Mouse (Mus musculus): ENCODE results near the gene Drap1.

The Drap1 gene

DNA sequence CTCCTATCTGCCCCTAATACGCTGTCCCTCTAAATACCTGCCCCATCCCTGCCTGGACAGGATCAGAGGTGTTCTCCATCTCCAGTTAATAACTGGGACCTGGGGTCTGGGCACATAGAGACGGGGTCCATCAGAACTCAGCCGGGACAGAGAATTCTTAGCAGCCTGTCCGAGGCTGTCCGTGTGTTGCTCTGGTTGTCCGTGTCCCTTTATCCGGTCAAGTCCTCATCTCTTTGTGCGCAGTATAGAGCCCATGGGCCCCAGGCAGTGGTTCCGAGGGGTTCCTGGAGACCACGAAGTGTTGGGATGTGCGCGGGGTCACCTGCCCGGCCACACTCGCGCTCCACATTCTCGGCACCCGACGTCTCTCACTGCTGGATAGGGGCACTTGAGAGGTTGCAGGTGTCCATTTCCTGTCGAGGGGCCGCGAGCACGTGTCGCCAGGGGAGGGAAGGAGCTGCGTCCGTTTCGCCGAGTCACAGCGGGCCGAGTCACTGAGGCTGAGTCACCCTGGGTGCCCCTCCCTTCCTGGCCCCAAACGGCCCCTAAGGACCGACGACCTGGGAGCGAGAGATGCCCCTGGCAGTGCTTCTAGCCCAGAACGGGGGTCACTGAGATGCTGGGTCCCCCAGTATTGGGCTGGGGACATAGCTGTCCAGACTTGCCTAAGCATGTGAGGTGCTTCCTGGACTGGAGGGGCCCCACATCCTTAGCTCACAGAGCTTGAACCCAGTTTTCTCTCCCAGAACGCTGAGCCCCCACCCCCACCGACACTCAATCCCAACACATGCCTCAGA is 23.8 kb upstream of the Drap1 start:
- DNase-seq (ENCODE audit: low read depth): no peak

- peak; percentile 49 for DNase-seq (ENCODE audit: low read depth)
These were observed 23.0 kb upstream of the Drap1 start, which contains the start of gene Fosl1 for GRCm38 (mm10) chr19:5447515-5448353. Gene Fosl1 (plus strand): TSS chr19:5447547.

- no peak for DNase-seq (ENCODE audit: low read depth)
These were observed 21.0 kb upstream of the Drap1 start for GRCm38 (mm10) chr19:5445747-5446146.

DNA sequence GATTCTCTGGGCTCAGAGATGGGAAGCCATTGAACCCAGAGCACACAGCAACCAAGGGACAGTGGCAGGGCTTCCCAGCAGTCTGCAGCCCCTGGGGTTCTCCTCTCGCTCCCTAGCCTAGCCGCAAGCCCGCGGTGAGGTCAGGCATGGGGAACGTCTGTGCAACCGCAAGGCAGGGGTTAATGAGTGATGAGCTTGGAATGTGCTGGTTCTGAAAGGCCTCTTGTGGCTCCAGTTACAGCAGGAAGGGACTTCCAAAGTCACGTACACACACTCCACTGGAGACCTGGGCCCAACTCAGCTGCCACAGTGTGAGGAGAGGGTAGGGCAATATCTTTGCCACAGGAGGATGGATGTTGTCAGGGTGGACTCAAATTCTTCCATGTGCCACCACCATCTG is 20.2 kb upstream of the Drap1 start:
- DNase-seq (ENCODE audit: low read depth): no peak

GRCm38 (mm10) chr19:5444371-5444908 is 19.7 kb upstream of the Drap1 start:
- no peak for DNase-seq (ENCODE audit: low read depth)

GRCm38 (mm10) chr19:5433951-5434350 is 9.2 kb upstream of the Drap1 start:
- no peak for DNase-seq (ENCODE audit: low read depth)

DNA sequence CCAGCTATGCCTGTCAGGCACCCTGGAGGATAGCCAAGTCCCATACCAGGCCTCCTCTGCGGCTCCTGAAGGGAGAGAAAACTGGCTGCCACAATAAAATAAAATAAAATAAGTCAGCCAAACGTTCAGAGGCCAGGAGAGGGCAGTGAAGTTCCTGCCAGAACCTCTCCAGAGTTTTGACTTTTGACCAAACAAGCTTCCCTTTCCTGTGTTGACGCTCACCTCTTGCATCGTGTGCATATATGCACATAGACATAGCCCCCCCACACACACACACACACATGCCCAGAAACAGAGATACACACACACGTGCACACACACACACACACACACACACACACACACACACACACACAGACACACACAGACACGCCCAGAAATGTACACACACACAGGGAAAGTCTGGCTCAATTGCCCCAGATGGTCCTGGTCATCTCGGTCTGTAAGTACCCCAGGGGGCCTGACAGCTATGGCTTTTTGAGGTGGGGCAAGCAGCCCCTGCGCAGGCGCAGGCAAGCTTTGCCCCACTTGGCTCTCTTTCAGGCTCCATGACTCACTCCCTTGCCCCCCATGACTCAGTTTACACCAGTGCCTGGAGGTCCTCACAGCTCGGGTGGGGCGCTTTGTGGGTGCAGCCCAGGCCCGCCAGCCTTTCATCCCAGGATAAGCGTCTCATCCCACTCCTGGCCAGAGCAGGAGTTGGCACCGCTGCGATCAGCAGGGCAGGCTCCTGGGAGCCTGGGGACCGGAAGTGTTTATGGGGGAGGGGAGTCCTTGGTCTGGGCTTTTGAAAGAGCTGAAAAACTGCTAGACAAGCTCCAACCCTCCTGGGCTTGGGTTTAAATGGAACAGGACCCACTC is 8.4 kb upstream of the Drap1 start:
- DNase-seq (ENCODE audit: low read depth): peak; percentile 52

- no peak for DNase-seq (ENCODE audit: low read depth)
These were observed 7.2 kb upstream of the Drap1 start for GRCm38 (mm10) chr19:5431911-5432464.

DNA sequence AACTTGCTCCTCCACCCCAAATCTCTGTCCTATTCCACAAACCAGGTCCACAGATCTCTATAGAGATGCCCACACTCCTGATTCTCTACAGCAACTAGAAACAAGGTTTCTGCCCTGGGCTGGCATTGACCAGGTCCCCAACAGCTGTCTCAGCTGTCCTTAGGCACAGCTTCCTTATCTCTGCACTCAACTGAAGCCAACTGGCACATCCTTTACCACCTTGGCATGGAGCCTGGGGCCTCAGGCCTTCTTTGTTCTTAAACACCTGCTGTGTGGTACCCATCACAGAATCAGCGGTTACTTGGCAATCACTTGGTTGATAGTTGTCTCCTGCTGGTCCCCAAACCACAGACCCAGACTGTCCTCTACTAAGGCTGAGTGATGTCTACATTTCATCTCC is 5.6 kb upstream of the Drap1 start:
- no peak for DNase-seq (ENCODE audit: low read depth)

- no peak for DNase-seq (ENCODE audit: low read depth)
These were observed 5.0 kb upstream of the Drap1 start for GRCm38 (mm10) chr19:5429806-5430205.

- no peak for DNase-seq (ENCODE audit: low read depth)
These were observed 4.4 kb upstream of the Drap1 start for GRCm38 (mm10) chr19:5429219-5429618.

GRCm38 (mm10) chr19:5428083-5428482 is 3.3 kb upstream of the Drap1 start:
- no peak for DNase-seq (ENCODE audit: low read depth)

- no peak for DNase-seq (ENCODE audit: low read depth)
These were observed 2.0 kb upstream of the Drap1 start for GRCm38 (mm10) chr19:5426640-5427290.

GRCm38 (mm10) chr19:5425906-5426565 is 1.3 kb upstream of the Drap1 start:
- DNase-seq (ENCODE audit: low read depth): no peak

GRCm38 (mm10) chr19:5424092-5424781 is 542 bp downstream of the Drap1 start:
- no peak for DNase-seq (ENCODE audit: low read depth)

DNA sequence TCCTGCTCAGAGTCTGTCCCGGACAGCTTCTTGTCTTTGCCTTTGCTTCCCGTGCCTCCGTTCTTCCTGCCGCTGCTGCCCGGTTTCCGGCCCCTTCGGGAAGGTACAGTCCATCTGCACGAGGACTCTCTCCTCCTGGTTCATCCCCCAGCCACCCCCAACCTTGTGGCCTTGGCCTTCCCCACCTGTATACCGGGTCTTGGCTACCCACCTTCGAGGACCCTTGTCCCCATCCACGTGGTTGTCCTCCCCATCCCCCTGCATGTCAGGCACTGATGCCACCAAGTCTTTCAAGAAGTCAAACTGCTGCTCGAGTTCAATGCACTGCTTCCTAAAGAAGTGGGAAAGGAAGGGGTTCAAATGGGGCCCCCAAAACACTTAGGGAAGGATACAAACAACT is 1.2 kb downstream of the Drap1 start:
- no peak for DNase-seq (ENCODE audit: low read depth)

GRCm38 (mm10) chr19:5422895-5423443 is 1.8 kb downstream of the Drap1 start:
- no peak for DNase-seq (ENCODE audit: low read depth)

- no peak for DNase-seq (ENCODE audit: low read depth)
These were observed 2.5 kb downstream of the Drap1 start for GRCm38 (mm10) chr19:5422267-5422666.

GRCm38 (mm10) chr19:5421784-5422183 is 3.0 kb downstream of the Drap1 start:
- no peak for DNase-seq (ENCODE audit: low read depth)

DNA sequence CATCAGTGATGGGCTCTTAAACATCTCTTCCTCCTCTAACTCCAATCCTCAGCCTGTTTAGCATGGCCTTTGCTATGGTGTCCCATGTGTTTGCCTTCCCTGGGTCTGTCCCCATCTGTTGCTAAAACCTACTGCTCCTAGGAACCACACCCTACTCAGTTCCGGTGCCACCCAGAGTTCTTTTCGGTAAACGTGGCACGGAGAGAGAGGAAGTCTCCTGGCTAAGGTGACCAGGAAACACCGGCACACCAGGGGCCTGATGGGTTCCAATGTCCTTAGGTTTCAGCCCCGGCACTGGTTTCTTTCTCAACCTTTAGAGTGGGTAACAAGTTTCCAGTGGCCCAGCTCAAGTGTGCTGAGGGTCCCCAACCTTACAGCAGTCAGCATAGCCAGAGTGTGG is 4.2 kb downstream of the Drap1 start:
- no peak for DNase-seq (ENCODE audit: low read depth)

Measured in c-Kit-positive CD71-negative TER-119-negative erythroid progenitor cells, embryonic 14.5 days (primary cell).